Mouse (Mus musculus): ENCODE data around the gene Upk3a.

The Upk3a gene

DNA sequence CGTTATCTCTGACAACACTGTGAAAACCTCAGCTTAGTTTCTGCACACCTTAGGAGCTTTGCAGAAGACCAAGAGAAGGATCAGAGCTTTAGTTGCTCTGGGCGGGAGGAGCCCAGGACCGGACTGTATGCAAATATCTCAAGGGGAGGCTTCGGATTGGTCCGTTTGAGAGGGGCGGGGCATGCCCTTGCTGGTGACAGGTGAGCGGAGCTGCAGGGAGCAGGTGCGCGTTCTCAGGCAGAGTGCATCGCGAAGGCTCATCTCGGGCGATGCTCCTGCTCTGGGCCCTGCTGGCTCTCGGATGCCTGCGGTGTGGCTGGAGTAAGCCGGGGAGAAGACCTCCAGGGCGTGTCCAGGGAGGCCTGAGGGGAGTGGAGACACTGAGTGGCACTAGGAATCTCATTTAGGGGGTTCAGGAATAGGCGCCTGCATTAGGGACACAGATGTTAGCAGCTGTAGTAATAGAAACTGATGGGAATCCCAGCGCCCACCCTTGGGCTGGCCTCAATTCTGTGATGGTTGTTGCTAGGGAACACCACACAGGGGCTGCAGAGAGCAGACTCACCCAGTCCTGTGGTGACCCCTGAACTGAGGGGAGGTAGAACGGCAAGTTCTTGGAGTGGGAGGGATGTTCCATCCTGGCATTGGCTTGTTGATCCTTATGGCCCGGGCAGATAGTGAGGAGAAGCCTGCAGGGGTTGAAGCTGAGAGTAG, at the start of gene Upk3a:
Gene Upk3a (plus strand): TSS at position 191 of the 714 bp plus-strand sequence.
- DNase-seq = peak; percentile 56

DNA sequence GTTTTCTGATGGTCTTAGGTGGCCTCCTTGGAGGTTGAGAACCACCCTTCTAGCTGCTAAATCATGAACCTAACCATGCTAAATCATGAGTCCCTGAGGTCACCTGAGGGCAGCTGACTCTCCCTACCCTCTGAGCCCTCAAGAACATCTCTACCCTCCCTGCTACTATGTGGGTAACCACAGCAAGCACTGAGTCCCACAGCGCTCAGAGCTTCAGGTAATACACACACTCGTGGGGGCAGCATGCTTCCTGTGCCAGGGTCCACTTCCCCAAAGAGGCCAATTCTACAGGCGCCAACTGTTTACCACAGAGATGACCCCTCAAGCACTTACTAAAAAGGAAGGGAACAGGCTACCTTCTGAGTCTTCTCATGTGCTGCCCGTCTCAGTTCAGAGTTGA, 48.4 kb upstream of the Upk3a start:
- DNase-seq = no peak

DNA sequence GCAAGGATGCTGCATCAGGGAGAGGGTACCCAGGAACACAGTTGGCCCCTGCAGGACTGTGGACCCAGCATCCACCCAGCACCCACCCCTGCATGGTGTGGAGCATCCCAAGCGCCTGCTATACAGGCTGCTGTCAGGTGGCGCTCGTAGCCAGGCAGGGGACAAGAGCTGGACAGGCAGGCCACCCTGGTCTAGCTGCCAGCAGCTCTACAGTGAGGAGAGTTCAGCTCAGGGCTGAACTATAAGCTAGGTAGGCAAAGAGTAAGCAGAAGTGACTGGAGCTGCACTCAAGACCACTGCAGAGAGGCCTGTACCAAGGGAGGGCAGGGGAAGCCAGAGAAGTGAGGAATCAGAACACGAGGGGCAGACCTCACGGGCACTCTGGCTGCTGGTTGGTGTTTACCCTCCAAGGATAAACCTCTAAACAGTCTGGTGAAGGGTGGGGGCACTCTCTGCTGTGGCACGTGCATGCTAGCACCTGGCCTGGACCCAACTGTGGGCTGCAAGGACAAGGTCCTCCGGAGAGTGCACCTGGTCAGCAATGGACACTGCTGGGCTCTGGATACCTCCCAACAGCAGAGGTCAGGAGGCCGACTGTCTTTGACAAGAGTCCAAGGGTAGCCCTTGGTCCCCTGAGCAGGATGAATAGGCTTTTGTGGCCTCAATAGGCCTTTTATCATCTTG, 43.9 kb upstream of the Upk3a start:
- peak; percentile 14 for DNase-seq

DNA sequence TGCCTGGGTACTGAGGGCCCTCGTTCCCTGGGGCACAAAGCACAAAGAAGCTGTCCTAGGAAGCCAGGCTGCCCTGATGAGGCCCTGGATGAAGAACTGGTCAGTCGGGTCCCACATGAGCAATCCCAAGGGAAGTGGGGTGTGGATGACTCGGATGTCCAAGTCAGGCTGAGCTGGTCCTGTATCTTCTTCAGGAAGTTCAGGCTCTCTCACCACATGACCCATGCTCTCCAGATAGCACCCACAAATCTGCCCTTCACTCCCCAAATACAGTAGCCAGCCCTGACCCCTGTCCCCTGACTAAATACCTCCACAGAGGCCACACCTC, 43.4 kb upstream of the Upk3a start:
- DNase-seq = no peak

DNA sequence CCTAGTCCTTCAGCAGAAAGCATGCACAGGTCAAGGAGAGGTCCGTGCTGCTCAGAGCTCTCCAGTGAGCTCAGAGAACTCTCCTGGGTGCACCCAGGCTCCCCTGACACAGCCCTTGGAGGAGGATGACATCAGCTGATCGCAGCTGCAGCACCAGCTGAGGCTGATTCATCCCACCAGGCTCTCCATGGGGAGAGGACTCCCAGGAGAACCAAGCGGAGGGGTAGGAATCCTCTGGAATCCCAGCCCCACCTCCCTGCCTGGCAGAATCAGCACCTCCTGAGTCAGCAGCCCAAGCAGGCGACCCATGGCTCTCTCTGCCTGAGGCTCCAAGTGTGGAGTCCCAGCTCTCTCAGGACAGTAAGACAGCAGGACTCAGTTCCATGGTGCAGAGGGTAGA, 41.2 kb upstream of the Upk3a start:
- DNase-seq = no peak

DNA sequence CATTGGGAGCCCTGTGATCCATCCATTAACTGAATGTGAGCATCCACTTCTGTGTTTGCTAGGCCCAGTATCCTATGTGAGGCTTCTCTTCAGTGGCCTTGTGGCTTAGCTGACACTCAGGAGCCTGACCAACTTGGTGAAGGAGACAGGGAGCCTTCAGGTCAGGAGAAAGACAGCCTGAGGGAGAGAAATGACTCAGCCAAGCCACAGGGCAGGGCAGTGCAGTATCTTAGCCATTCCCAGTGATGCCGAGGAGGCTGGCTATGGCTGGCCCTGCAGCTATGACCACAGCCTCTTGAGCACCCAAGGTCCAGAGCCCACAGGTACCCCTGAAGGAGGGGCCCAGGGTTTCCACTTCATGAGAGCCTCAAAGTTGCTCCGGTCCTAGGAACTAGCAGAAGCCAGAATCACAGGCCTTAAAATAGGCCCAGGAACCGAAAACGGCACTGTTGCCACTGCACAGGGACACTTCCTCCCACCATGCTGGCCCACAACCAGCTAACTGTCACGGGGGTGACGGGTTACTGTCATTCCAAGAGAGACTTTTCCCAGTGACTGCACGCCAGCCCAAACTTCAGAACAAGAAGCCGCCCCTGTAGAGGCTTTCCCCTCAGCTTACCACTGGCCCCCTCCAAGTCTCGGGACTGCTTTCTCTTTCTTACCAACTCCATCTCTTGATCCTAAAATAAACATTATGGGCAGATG, 35.2 kb upstream of the Upk3a start:
- peak; percentile 53 for DNase-seq

DNA sequence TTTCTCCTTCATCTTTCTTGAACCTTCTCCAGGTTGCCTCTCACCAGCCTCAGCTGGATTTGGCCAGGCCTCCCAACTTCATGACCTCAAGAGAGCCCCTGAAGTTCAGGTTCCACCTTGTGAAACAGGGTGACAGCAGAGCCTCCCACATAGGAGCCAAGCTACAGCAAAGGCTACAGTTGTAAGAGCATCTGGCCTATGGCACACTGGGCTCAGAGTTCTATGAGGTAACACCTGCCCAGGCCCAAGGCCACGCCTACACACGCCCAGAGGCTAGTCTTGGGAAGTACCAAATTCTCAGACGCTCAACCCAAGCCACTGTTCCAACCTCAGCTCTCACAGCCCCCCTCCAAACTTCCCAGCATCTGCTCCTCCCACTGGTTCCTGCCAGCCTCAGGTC, 34.1 kb upstream of the Upk3a start:
- DNase-seq = no peak

DNA sequence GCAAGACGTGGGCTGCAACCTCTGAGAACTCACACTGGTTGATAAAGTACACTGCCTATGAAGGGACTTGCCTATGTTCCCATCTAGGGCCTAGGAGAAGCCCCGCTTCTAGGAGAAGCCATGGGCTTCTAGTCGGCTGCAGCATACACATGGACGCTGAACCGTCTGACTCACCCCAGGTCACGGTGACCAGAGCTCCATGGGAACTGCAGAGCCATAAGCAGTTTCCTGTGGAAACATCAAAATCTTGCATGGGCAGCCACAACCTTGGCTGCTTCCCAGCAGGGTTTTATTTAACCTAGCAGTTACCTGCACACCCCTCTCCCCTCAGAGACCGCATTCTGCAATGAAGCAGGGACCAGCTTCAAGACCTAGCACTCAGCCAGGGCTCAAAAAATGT, 33.2 kb upstream of the Upk3a start:
- DNase-seq = no peak

DNA sequence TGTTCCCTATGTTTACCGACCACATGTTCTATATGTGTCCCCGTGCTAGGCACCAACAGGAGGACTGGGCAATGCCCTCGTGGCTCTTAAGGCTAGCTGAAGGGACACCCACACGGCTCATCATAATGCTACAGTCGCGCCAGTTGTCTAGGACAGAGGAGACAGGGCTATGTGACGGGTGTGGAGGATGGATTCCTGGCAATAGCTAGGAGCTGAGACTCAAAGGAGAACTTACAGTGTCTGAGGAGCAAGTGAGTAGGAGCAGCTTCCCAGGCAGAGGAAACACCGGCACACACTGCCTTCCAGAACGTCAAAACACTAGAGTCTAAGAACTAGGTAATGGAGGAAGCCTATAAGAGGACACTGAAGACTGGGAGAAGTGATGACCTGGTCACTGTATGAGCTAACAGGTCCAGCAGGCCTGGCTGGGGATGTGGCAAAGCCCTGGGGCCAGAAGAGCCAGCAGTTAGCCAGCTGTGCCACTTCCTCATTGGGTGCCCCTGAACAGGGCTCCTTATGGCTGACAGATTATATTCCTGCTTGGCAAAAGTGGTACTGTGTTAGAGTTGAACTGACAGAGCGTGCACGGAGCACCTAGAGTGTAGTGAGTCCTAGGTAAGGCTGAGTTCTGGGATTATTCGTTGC, 31.3 kb upstream of the Upk3a start:
- no peak for DNase-seq

DNA sequence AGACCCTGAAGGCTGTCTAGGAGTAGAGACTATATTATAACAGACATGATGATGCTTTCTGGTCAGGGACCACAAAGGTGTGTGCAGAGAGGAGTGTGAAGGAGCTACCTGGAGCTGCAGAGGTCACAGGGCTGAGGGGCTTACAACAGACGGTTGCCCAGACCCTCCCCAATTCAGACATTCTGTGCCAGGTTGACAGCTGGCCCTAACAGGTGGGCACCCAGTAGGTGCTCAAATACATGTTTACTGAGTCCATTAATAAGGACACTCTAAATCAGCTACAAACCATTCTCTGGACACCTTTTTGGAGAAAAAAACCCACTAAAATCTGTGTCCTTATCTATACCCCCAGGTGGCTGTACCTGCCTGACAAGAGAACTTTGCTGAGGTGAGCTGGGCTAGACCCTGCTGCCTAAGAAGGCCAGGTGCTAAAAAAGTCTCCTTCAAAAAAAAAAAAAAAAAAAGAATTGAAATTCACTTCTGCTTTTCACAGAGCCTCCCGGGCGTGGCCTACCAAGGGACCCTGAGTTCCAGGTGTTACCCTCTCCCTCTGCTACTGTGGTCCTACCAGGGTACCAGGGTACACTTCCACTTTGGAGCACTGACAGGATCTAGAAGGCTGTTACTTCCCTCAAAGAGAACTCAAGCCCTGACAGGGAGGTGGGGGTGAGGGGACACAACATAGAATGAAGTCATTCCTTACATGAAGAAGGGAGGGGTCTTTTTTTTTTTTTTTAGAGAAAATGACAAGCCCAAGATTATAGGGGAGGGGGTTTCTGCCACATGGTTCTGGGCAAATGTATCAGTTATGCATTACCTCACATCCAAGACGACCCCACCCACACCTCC, 30.5 kb upstream of the Upk3a start:
- no peak for DNase-seq

DNA sequence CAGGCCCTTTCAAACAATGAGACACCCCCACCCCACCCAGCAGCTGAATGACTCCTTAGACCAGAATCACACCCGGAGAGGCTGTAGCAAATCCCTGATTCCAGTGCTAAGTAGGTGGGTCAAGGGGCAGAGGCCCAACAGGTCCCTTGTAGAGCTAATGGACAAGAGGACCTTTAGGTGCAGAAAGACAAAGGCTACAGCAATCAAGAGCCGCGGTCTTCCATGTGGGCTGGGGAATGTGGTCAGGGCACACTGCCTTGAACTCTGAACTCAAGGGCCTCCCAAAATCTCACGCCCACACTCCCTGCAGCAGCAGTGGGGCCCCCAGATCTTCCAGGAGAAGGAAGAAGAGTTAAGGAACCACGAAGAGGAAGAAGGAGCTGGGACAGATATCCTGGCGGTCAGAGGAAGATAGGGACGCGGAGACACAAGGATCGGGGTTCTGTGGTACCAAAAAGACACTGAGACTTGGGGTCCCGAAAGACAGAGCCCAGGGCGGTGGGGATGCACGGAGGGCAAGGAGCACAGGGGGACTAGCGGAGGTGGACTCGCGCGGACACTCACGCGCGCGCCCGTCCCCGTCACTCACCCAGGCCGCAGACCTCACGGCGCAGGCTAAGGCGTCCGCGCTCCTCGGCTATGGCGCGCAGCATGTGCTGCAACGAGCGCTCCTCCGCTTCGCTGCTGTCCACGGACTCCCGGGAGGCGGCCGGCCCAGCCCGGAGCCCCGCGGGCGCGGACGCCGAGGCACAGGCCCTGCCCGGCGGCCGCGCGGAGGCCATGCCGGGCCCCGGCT, 29.7 kb upstream of the Upk3a start:
- peak; percentile 51 for DNase-seq

DNA sequence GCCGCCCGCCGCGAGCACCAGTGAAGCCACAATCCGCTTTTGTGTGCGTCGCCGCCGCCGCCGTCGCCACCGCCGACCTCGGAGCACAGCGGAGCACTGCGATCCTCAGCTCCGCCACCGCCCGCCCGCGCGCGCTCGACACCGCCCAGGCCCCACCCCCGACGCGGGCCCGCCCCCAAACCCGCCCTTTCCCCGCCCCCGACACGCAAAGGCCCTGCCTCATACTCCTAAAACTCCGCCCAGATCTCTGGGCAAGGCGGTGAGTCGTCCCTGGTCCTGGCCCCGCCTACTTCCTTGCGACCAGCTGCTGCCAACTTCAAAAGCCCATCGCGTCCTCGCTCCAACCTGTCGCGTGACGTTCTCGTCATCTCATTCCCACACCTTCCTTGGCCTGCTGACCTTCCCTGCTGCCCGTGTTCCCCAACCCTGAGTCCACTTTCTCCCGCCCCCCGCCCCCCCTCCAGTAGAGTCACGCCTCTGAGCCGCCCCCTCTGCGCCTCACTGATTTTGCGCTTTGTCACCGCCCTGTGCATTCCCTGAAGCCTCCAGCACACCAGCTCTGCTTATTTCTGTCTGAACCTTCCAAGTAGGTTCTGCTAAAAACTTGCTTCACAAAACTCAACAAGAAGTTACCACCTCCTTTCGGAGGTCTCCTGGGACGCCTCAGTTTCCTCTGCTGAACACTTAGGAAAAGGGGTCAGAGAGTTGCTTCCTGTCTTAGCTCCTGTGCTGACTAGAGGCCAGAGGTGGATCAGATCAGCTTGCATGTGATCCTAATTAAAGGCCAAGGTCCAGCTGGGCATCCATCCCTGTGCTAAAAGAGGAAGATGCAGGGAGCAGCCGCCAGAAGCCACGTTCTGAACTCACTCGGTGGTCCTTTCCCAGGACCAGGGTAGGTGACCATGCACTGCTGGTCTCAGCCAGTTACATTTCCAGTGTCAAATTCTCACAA, 28.8 kb upstream of the Upk3a start, which contains the start of gene 5031439G07Rik:
Gene 5031439G07Rik (minus strand): TSS at position 678 of the 952 bp plus-strand sequence.
- peak; percentile 92 for DNase-seq

DNA sequence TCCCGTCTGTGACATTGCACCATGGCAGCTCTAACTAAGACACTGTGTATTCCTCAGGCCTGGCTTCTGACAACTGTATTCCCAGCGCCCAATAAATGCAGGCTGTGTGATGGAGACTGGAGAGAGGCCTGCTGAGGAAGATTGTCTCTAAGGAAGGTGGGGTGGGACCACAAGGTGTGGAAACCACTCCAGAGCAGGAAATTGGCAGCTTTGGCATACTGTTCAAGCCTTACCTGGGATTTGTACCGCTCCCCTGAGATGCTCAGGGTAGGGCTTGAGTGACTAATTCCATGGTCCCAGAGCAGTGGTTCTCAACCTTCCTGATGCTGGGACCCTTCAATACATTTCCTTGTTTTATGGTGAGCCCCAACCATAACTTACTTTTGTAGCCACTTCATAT, 27.8 kb upstream of the Upk3a start:
- DNase-seq = no peak

DNA sequence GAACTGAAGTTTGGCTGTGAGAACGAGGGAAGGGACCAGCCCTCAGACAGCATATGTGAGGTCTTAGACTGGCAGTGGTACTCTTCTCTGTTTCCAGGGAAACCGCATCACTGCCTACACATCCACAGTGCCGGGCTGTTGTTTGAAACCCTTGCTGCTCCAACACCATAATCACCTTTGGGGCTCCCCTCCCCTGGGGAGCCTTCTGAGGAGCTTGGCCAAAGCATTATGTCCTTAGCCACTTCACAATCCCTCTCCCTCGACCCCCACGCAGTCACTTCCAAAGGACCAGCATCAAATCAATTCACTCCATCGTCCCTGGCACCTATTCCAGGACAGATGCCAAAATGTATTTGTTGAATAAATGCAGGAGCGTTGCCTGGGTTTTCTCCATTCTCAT, 27.2 kb upstream of the Upk3a start:
- no peak for DNase-seq

DNA sequence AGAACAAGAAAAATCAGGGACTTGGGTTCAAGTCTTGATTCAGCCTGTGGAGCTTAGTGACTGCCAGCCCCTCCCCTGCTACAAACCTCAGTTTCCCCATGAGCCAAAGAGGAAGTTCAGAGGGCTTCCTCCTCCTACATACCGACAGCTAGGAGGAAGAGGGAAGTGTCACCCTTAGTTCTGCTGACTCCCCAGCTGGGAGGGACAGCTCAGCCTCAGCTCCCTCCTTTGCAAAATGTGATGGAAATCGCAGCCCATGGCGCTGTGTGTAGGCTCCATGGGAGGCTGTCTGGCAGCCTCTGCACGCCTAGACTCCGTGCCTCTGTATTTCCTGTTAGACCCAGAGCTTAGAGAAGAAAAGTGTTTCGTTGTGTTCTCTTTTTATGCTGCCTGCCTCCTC, 22.4 kb upstream of the Upk3a start:
- no peak for DNase-seq

DNA sequence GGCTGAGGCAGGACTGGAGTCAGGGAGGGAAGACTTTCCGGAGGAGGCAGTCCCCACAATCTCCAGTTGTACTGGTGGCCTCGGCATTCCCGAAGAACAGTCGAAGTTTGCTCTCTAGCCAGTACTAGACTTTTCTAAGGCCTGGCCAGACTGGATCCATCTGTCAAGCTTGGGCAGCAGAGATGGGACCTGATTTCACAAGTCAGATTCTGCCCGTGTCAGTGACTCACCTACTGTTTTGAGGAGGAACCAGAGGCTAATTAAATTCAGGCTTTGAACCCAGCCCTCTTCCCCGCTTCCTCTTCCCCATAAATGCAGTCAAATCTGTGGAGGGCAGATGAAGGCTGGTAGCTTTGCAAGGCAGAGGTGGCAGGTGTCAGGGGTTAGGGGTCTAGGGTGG, 21.9 kb upstream of the Upk3a start:
- no peak for DNase-seq

DNA sequence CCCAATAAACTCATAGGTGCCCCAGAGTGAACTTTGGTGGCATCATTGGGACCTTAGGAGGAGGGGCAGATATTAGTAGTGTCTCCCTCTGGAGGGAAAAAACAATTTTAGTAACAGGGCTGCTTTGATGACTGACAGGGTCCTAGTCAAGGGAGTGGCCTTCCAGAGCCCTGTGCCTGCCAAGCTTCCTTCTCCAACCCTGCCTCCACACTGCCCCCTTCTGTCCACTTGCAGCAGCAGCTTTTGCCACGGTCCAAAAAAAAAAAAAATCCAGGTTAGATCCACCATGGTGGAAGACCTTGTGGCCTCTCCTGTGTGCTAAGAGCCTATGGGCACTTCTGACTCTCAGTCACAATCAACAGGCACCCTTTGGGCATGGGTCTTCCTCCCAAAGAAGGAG, 21.0 kb upstream of the Upk3a start:
- DNase-seq = peak; percentile 81

DNA sequence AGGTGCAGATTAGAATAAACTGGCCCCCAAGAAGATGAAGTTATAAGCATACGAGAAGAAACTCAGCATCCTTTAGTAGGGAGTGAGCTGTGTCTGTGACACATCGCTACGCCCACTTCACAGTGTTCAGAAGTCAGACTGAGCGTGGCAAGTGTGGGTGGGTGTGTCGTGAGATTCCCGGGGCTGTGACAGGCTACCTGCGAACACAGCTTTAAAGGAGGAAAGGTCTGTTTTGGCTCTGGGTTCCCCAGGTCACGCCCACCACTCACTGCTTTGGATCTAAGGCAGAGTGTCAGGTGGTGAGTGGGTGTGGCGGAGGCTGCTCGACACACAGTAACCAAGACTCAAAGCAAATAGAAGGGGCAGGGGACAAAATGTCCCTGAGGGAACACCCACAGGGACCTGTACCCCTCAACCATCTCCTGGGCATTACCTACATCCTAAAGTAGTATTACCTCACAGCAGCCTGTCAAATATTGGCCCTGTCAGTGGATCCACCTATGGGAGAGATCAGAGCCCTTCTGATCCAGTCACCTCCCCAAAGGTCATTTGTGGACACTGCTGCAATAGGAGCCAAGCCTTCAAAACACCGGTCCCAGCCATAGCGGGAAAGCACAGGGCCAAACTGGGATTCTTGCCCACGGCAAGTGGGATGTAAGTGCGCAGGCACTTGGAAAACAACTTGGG, 19.0 kb upstream of the Upk3a start:
- no peak for DNase-seq

DNA sequence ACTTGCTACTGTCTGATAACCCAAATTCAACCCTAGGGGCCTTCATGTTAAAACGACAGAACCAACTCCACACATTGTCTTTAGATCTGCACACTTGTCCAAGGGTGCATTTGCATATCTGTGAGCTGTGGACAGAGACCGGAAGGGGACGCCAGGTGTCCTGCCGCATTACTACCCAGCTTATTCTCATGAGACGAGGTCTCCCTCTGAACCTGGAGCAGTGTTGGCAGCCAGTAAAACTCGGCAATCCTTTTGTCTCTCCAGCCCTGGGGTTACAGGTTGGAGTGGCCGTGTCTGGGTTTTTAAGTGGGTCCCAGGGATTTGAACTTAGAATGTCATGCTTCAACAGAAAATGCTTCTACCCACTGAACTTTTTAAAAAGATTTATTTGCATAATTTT, 17.0 kb upstream of the Upk3a start:
- DNase-seq = no peak

All from lung, postnatal 14 days (tissue).